Mouse (Mus musculus) bone marrow macrophage, adult 2 months (primary cell): ENCODE measurements around the gene Rgs12. TPM values are rescaled to one million over a fixed set of nuclear protein-coding genes. Genes with fewer than 3 reads are reported as not detected.

ENCODE experiments used
- H3K27ac ChIP-seq: 2 replicates; pipeline ENCODE4 v1.5.1; 2012; ENCODE audit warnings: low read depth, low read length; ENCODE audit not compliant: insufficient read depth
- H3K4me1 ChIP-seq: 2 replicates; pipeline ENCODE4 v1.6.1; 2012; ENCODE audit warnings: low read length; ENCODE audit not compliant: control insufficient read depth, insufficient read depth
- H3K4me3 ChIP-seq: 2 replicates; pipeline ENCODE4 v1.5.1; 2012; ENCODE audit warnings: mild to moderate bottlenecking, low read length, moderate library complexity; ENCODE audit not compliant: insufficient read depth
- CTCF ChIP-seq: IDR thresholded peaks from 2 replicates; pipeline ENCODE4 v1.5.1; 2012; ENCODE audit warnings: low read depth, mild to moderate bottlenecking, low read length, moderate library complexity
- POLR2A ChIP-seq: IDR thresholded peaks from 2 replicates; pipeline ENCODE4 v1.6.1; 2012; ENCODE audit warnings: mild to moderate bottlenecking, low read depth, low read length, borderline replicate concordance
- polyA plus RNA-seq: library from polyadenylated mRNA; stranded (reverse); fragments of >200 nt; gene quantifications from 2 replicates; pipeline ENCODE4 v1.2.4, GENCODE M21; 2012; ENCODE audit not compliant: missing spikeins, insufficient read depth, insufficient read length

The Rgs12 gene
- polyA plus RNA-seq, 1 experiment, result 6.4 TPM

- TF ChIP-seq POLR2A (no peak), CTCF (no peak)
- Histone ChIP-seq H3K27ac (no peak overlapping the region), H3K4me3 (no peak overlapping the region), H3K4me1 (no peaks in the 10 kb centered on the region)
Observed at GRCm38 (mm10) chr5:35073235-35073634, 124.0 kb downstream of the Rgs12 start.

DNA sequence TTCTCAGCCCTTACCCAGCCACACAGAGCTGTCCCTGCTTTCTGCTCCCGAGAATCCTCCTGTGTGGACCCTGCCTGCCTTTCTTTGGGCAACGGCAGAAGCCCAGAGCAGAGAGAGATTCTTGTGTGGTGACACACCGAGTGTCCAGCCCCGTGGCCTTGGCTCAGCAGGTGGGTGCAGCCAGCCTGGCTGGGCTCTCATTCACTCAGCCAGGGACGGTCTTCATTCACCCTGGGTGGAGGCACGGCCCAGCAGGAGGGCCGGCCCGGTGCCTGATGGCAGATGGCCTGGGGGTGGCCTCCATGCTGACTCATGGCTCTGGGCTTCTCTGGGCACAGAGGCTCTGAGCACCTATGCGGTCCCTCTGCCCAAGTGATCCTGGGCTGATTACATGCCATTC lies 124.7 kb downstream of the Rgs12 start:
- no peak overlapping the region for H3K27ac ChIP-seq
- H3K4me1 ChIP-seq, result no peaks in the 10 kb centered on the region
- TF ChIP-seq CTCF (no peak), POLR2A (no peak)
- no peak overlapping the region for H3K4me3 ChIP-seq

GRCm38 (mm10) chr5:35076369-35076768 lies 127.1 kb downstream of the Rgs12 start:
- Histone ChIP-seq H3K4me1 (no peaks in the 10 kb centered on the region), H3K4me3 (no peak overlapping the region), H3K27ac (no peak overlapping the region)
- no peak for TF ChIP-seq POLR2A
- TF ChIP-seq CTCF, result no peak

GRCm38 (mm10) chr5:35079101-35079500 lies 129.9 kb downstream of the Rgs12 start:
- Histone ChIP-seq H3K27ac (no peak overlapping the region), H3K4me3 (no peak overlapping the region), H3K4me1 (no peaks in the 10 kb centered on the region)
- TF ChIP-seq CTCF (no peak), POLR2A (no peak)

DNA sequence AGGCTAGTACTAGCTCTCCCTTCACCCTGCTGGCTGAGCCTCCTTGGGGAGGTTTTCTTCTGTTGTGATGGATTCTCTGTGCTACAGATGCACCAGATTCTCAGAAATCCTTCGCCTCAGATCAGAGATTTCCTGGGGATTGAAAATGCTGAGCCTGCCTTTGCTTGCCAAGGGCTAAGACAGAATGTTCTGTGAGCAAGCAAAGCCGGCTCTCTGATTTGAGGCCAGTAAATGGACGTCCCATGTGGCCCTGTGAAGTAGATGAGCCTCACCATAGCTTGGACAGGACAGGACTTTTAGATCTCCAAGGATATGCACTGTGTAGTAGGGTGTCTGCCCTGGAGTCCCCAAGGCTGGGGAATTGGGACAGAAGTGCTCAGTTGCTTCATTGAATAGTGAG lies 135.7 kb downstream of the Rgs12 start:
- Histone ChIP-seq H3K27ac (no peak overlapping the region), H3K4me1 (no peaks in the 10 kb centered on the region), H3K4me3 (no peak overlapping the region)
- TF ChIP-seq CTCF, result no peak
- TF ChIP-seq POLR2A, result no peak

DNA sequence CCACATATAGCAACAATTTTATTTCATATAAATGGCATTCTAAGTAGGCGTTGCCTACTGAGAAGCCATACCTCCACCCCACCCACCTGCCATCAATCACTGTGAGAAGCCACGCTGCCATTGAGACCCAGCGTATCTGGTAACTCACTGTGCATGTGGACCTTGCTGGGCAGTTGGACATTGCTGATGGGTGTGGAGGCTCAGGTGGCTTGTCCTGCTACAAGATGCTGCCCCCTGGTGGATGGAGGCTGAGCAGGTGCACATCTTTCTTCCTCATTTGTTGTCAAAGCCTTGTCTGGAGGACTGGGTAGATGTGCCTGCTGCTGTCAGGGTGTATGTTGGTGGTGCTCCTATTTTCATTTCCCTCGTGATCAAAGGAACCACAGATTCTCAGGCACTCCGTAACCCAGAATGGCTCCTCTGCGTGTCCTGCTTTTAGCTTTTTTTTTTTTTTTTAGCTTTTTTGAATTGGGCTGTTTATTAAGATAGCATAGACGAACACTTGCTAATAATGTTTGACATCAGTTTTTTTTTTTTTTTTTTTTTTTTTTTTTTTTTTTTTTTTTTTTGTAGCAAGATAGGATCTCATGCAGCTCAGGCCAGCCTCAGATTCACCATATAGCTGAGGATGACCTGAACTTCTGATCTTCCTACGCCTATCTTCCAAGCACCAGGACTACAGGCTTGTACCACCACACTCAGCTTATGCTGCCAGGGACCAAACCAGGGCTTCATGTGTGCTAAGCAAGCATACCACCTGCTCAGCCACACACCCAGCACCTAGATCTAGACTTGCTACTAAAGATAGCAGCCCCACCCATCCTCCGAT lies 139.8 kb downstream of the Rgs12 start:
- H3K4me3 ChIP-seq, result no peak overlapping the region
- TF ChIP-seq POLR2A (no peak), CTCF (peak; percentile 88)

More for the DNA sequence above, 139.8 kb downstream of the Rgs12 start:
- no peaks in the 10 kb centered on the region for H3K4me1 ChIP-seq
- H3K27ac ChIP-seq, result no peak overlapping the region

Other genes starting within 250 kb of the Rgs12 start
- 21.9 and 24.7 TPM in 2 replicates for gene Htt, start 187.7 kb upstream of the Rgs12 start, polyA plus RNA-seq
- 1.4 and 1.7 TPM in 2 replicates for gene Msantd1, start 41.4 kb upstream of the Rgs12 start, polyA plus RNA-seq
- gene Hgfac, start 92.1 kb downstream of the Rgs12 start, polyA plus RNA-seq, result not detected in 2 replicates
- gene Dok7, start 107.3 kb downstream of the Rgs12 start, polyA plus RNA-seq, result not detected in 2 replicates
- 105 and 109 TPM in 2 replicates for gene Lrpap1, start 156.3 kb downstream of the Rgs12 start, polyA plus RNA-seq